Mouse (Mus musculus) liver, embryonic 16.5 days (tissue): ENCODE measurements around the gene Prkg1. TPM values are rescaled to one million over a fixed set of nuclear protein-coding genes. Genes with fewer than 3 reads are reported as not detected.

ENCODE experiments used
- ATAC-seq: fragments of 200-750 bp; cut with Nextera tagmentation; 2 replicates; pipeline ENCODE4 v1.8.0; 2017; ENCODE audit warnings: low read depth, mild to moderate bottlenecking, moderate number of reproducible peaks, moderate library complexity
- H3K27ac ChIP-seq: fragments of 300-500 bp; sonication (generic); 2 replicates; pipeline ENCODE4 v1.5.1; 2014; ENCODE audit warnings: mild to moderate bottlenecking, low read length
- H3K27me3 ChIP-seq: fragments of 300-500 bp; sonication (generic); 2 replicates; pipeline ENCODE4 v1.6.1; 2014; ENCODE audit warnings: low read depth, low read length, mixed read lengths; ENCODE audit not compliant: control insufficient read depth, insufficient read depth
- H3K36me3 ChIP-seq: fragments of 300-500 bp; sonication (generic); 2 replicates; pipeline ENCODE4 v1.6.1; 2014; ENCODE audit warnings: mild to moderate bottlenecking; ENCODE audit not compliant: control insufficient read depth, insufficient read depth
- H3K4me1 ChIP-seq: fragments of 300-500 bp; sonication (generic); 2 replicates; pipeline ENCODE4 v1.6.1; 2014; ENCODE audit warnings: low read depth, low read length, mixed read lengths; ENCODE audit not compliant: control insufficient read depth
- H3K4me2 ChIP-seq: fragments of 300-500 bp; sonication (generic); 2 replicates; pipeline ENCODE4 v1.6.1; 2014; ENCODE audit warnings: low read depth, low read length, mixed read lengths
- H3K4me3 ChIP-seq: fragments of 300-500 bp; sonication (generic); 2 replicates; pipeline ENCODE4 v1.5.1; 2014; ENCODE audit warnings: low read depth, mild to moderate bottlenecking, low read length
- H3K9ac ChIP-seq: fragments of 300-500 bp; sonication (generic); 2 replicates; pipeline ENCODE4 v1.6.1; 2014; ENCODE audit warnings: low read depth, low read length
- H3K9me3 ChIP-seq: fragments of 300-500 bp; sonication (generic); replicated peaks from 2 replicates; pipeline ENCODE4 v1.6.1; 2016; ENCODE audit warnings: low read length; ENCODE audit not compliant: control insufficient read depth
- WGBS: fragments of 180-500 bp; shearing (Covaris S2); extraction: QIAGEN DNeasy Blood & Tissue Kit; methylation state at CpG from one replicate; pipeline ENCODE4 v1.1.7; 2014; ENCODE audit not compliant: insufficient replicate concordance; 5-methylcytosine and 5-hydroxymethylcytosine counted together
- polyA plus RNA-seq: library from polyadenylated mRNA; unstranded; fragments of >200 nt; fragmentation: Nextera tagmentation; extraction: Ambion mirVana; gene quantifications from 2 replicates; pipeline ENCODE4 v1.2.1, GENCODE M21; 2015

The Prkg1 gene
- polyA plus RNA-seq, 1 experiment from 2014 or later = 1.3 TPM

- Histone ChIP-seq H3K27me3 (no peaks in the 10 kb centered on the region), H3K27ac (no peak overlapping the region), H3K36me3 (no peaks in the 10 kb centered on the region), H3K4me3 (no peak overlapping the region), H3K9ac (no peak overlapping the region), H3K9me3 (no peaks in the 10 kb centered on the region), H3K4me1 (no peaks in the 10 kb centered on the region), H3K4me2 (no peak overlapping the region)
- ATAC-seq = no peak
- WGBS = 62% methylated on average over 4 of the region's 4 CpGs
Measured at GRCm38 (mm10) chr19:31616159-31616558, 148.7 kb downstream of the Prkg1 start.

GRCm38 (mm10) chr19:31613146-31613545 is 151.7 kb downstream of the Prkg1 start:
- Histone ChIP-seq H3K4me1 (no peaks in the 10 kb centered on the region), H3K27ac (no peak overlapping the region), H3K36me3 (no peaks in the 10 kb centered on the region), H3K4me2 (no peak overlapping the region), H3K9me3 (no peaks in the 10 kb centered on the region), H3K9ac (no peak overlapping the region), H3K4me3 (no peak overlapping the region), H3K27me3 (no peaks in the 10 kb centered on the region)
- ATAC-seq = no peak
- WGBS = 54% methylated on average over 4 of the region's 4 CpGs

GRCm38 (mm10) chr19:31602578-31602977 is 162.3 kb downstream of the Prkg1 start:
- Histone ChIP-seq H3K36me3 (no peaks in the 10 kb centered on the region), H3K27me3 (no peaks in the 10 kb centered on the region), H3K4me2 (no peak overlapping the region), H3K4me3 (no peak overlapping the region), H3K9ac (no peak overlapping the region), H3K4me1 (no peaks in the 10 kb centered on the region), H3K27ac (no peak overlapping the region), H3K9me3 (no peaks in the 10 kb centered on the region)
- 23% methylated on average over 8 of the region's 8 CpGs for WGBS
- no peak for ATAC-seq

GRCm38 (mm10) chr19:31594011-31594410 is 170.8 kb downstream of the Prkg1 start:
- Histone ChIP-seq H3K9me3 (no peaks in the 10 kb centered on the region), H3K36me3 (no peaks in the 10 kb centered on the region), H3K4me3 (no peak overlapping the region), H3K4me1 (no peaks in the 10 kb centered on the region), H3K9ac (no peak overlapping the region), H3K4me2 (no peak overlapping the region), H3K27ac (no peak overlapping the region), H3K27me3 (no peaks in the 10 kb centered on the region)
- 30% methylated on average over 1 of the region's 1 CpGs for WGBS
- ATAC-seq = no peak

- H3K9me3 ChIP-seq = no peaks in the 10 kb centered on the region
- no peak overlapping the region for H3K4me2 ChIP-seq
- no peaks in the 10 kb centered on the region for H3K36me3 ChIP-seq
- no peaks in the 10 kb centered on the region for H3K27me3 ChIP-seq
- no peak overlapping the region for H3K9ac ChIP-seq
- no peak for ATAC-seq
- WGBS = 61% methylated on average over 5 of the region's 5 CpGs
- no peaks in the 10 kb centered on the region for H3K4me1 ChIP-seq
- H3K4me3 ChIP-seq = no peak overlapping the region
- no peak overlapping the region for H3K27ac ChIP-seq
Measured at GRCm38 (mm10) chr19:31590701-31591100, 174.1 kb downstream of the Prkg1 start.

GRCm38 (mm10) chr19:31577092-31577491 is 187.7 kb downstream of the Prkg1 start:
- Histone ChIP-seq H3K36me3 (no peaks in the 10 kb centered on the region), H3K4me1 (no peaks in the 10 kb centered on the region), H3K27ac (no peak overlapping the region), H3K4me2 (no peak overlapping the region), H3K9ac (no peak overlapping the region), H3K9me3 (no peaks in the 10 kb centered on the region), H3K27me3 (no peaks in the 10 kb centered on the region), H3K4me3 (no peak overlapping the region)
- no peak for ATAC-seq
- 51% methylated on average over 4 of the region's 4 CpGs for WGBS

- H3K4me2 ChIP-seq = no peak overlapping the region
- WGBS = 68% methylated on average over 4 of the region's 4 CpGs
- no peak overlapping the region for H3K9ac ChIP-seq
- no peak for ATAC-seq
- H3K9me3 ChIP-seq = no peaks in the 10 kb centered on the region
- no peaks in the 10 kb centered on the region for H3K4me1 ChIP-seq
- H3K36me3 ChIP-seq = no peaks in the 10 kb centered on the region
- H3K27me3 ChIP-seq = no peaks in the 10 kb centered on the region
- H3K27ac ChIP-seq = no peak overlapping the region
- H3K4me3 ChIP-seq = no peak overlapping the region
Measured at GRCm38 (mm10) chr19:31564329-31564728, 200.5 kb downstream of the Prkg1 start.

- Histone ChIP-seq H3K27me3 (no peaks in the 10 kb centered on the region), H3K4me2 (no peak overlapping the region), H3K36me3 (no peaks in the 10 kb centered on the region), H3K9me3 (no peaks in the 10 kb centered on the region), H3K27ac (no peak overlapping the region), H3K4me1 (no peaks in the 10 kb centered on the region), H3K4me3 (no peak overlapping the region), H3K9ac (no peak overlapping the region)
- no peak for ATAC-seq
- 69% methylated on average over 5 of the region's 5 CpGs for WGBS
Measured at GRCm38 (mm10) chr19:31546063-31546462, 218.8 kb downstream of the Prkg1 start.

- Histone ChIP-seq H3K27me3 (no peaks in the 10 kb centered on the region), H3K4me2 (no peak overlapping the region), H3K4me3 (no peak overlapping the region), H3K4me1 (no peaks in the 10 kb centered on the region), H3K9me3 (no peaks in the 10 kb centered on the region), H3K9ac (no peak overlapping the region), H3K36me3 (no peaks in the 10 kb centered on the region), H3K27ac (no peak overlapping the region)
- ATAC-seq = no peak
- 49% methylated on average over 7 of the region's 7 CpGs for WGBS
Measured at GRCm38 (mm10) chr19:31531249-31531740, 233.5 kb downstream of the Prkg1 start.
